Mouse (Mus musculus): Measurements from ENCODE around the gene Dmrtc1a. TPM values are rescaled to one million over a fixed set of nuclear protein-coding genes. Genes with fewer than 3 reads are reported as not detected.
"Not testable (repeated sequence)": the region's sequence is repeated elsewhere in the genome, so short reads cannot be mapped to it uniquely, and the experiment has no call there.

Dmrtc1a gene
- polyA plus RNA-seq (2012; rRNA removed) = 1.9 and 2.8 TPM in 2 replicates

GRCm38 (mm10) chrX:102908587-102908986 lies at the start of gene Dmrtc1a, which contains the start of gene 1700011M02Rik:
Dmrtc1a (minus strand) TSS chrX:102908687.
1700011M02Rik (plus strand) TSS chrX:102908905.
- not testable (repeated sequence) for DNase-seq (ENCODE audit: low spot score)

- not testable (repeated sequence) for DNase-seq (ENCODE audit: low spot score)
Observed at GRCm38 (mm10) chrX:102950136-102950535, 41.6 kb upstream of the Dmrtc1a start.

- no peak for DNase-seq (ENCODE audit: low spot score)
Observed at GRCm38 (mm10) chrX:102936743-102937142, 28.3 kb upstream of the Dmrtc1a start.

GRCm38 (mm10) chrX:102934395-102934764 lies 25.9 kb upstream of the Dmrtc1a start:
- no peak for DNase-seq (ENCODE audit: low spot score)

GRCm38 (mm10) chrX:102933571-102934394 lies 25.3 kb upstream of the Dmrtc1a start:
- DNase-seq (ENCODE audit: low spot score) = peak; percentile 42

- DNase-seq (ENCODE audit: low spot score) = no peak
Observed at GRCm38 (mm10) chrX:102932992-102933570, 24.6 kb upstream of the Dmrtc1a start.

GRCm38 (mm10) chrX:102928072-102928471 lies 19.6 kb upstream of the Dmrtc1a start, which contains the start of gene 1700018G05Rik:
1700018G05Rik (plus strand) TSS chrX:102928372.
- not testable (repeated sequence) for DNase-seq (ENCODE audit: low spot score)

GRCm38 (mm10) chrX:102926707-102927106 lies 18.2 kb upstream of the Dmrtc1a start:
- DNase-seq (ENCODE audit: low spot score) = not testable (repeated sequence)

GRCm38 (mm10) chrX:102914823-102915222 lies 6.3 kb upstream of the Dmrtc1a start:
- DNase-seq (ENCODE audit: low spot score) = not testable (repeated sequence)

GRCm38 (mm10) chrX:102867871-102868270 lies 40.6 kb downstream of the Dmrtc1a start, which contains the start of gene 1700031F05Rik:
1700031F05Rik (minus strand) TSS chrX:102867971.
- no peak for DNase-seq (ENCODE audit: low spot score)

- not testable (repeated sequence) for DNase-seq (ENCODE audit: low spot score)
Observed at GRCm38 (mm10) chrX:102854516-102854915, 54.0 kb downstream of the Dmrtc1a start, which contains the start of gene Dmrtc1c2. Dmrtc1c2 (minus strand) TSS chrX:102854616.

Other genes starting within 250 kb of the Dmrtc1a start
- not detected in 2 replicates for gene Gm3880, start 221.7 kb downstream of the Dmrtc1a start, polyA plus RNA-seq (2012; rRNA removed)
- gene Gm9112, start 201.1 kb downstream of the Dmrtc1a start, polyA plus RNA-seq (2012; rRNA removed) = not detected in 2 replicates
- not detected in 2 replicates for gene Dmrtc1b, start 200.8 kb downstream of the Dmrtc1a start, polyA plus RNA-seq (2012; rRNA removed)
- not detected in 2 replicates for gene Dmrtc1c1, start 105.7 kb downstream of the Dmrtc1a start, polyA plus RNA-seq (2012; rRNA removed)
- gene Dmrtc1c2, start 54.1 kb downstream of the Dmrtc1a start, polyA plus RNA-seq (2012; rRNA removed) = not detected in 2 replicates
- gene 1700031F05Rik, start 40.7 kb downstream of the Dmrtc1a start, polyA plus RNA-seq (2012; rRNA removed) = not detected in 2 replicates
- not detected in 2 replicates for gene 1700011M02Rik, start 218 bp upstream of the Dmrtc1a start, polyA plus RNA-seq (2012; rRNA removed)
- gene 1700018G05Rik, start 19.7 kb upstream of the Dmrtc1a start, polyA plus RNA-seq (2012; rRNA removed) = not detected in 2 replicates

Data from urinary bladder, adult 2 months (tissue).